Mouse (Mus musculus): ENCODE measurements around the gene Ccdc187.

Gene Ccdc187

DNA sequence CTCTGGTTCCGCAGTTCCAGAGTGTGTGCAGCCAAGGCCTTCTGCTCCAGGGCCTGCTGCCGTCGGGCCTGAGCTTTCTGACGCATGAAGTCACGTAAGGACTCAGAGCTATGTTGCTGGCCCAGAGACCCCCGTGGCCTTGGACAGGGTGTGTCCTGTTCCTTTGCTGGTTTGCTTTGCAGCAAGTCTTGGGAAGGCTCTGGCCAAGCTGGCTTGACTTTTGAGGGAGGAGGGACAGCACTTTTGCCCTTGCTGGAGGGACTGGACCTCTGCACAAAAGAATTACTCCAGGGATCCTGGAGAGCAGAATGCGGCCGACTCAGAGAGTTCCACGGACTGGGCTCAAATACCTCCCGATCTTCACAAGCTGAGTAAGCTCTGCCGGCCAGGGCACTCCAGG lies 13.8 kb downstream of the Ccdc187 start:
- no peak for DNase-seq (ENCODE audit: low read depth in 2 of 2, low spot score in 2 of 2)

DNA sequence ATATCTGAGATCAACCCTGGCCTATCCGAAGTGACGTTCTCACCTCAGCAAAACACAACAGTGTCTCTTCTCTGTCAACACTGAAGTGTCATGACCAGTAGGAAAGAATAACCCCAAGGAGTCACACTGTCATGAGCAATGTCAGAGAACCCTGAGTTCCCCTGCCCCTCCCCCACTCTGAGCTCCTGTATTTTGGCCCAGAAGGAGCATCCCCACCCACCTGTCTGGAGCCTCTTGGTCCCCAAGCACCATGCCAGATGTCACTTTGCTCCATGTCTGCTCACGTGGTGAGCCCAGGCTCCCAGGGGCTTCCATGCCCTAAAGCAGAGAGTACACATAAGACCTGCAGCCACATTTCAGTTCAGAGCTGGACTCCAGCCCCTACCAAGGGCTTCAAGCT lies 14.6 kb downstream of the Ccdc187 start:
- no peak for DNase-seq (ENCODE audit: low read depth in 2 of 2, low spot score in 2 of 2)

DNA sequence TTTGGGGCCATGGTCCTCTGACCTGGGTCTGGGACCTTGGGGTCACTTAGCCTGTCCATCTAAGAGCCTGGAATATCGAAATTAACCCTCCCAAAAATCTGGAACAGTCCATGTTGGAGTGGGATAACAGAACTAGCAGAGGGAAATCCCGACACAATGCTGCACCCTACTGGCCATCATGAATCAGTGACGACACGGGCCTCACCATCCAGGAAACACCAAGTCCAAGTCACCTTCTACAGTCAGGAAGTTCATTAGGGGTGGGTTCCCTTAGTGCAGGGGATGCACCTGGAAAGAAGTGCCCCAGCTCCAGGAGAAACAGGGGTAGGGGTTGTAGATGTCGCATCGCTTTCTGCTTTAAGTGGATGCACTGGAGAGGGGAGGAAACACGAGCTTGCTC lies 20.7 kb downstream of the Ccdc187 start:
- DNase-seq (ENCODE audit: low read depth in 2 of 2, low spot score in 2 of 2), result no peak

DNA sequence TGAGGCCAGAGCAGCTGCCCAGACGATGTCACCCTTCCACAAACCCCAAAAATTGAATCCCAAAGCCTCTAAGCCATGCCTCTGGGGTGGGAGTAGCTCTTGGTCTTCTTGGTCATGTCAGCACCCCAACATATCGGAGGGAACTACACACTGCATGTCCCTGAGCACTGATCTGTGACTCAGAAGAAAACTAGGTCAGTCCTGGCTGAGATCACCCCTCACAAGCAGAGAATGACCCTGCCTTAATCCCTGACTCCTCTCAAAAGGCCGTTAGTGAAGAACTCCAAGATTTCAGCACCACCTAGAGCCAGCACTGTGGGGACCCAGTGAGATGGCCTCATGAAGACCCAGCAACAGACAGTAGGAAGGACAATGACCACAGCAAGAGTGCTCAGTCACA lies 26.1 kb downstream of the Ccdc187 start:
- DNase-seq (ENCODE audit: low read depth in 2 of 2, low spot score in 2 of 2), result no peak

GRCm38 (mm10) chr2:26266066-26266742 lies 28.2 kb downstream of the Ccdc187 start:
- DNase-seq (ENCODE audit: low read depth in 2 of 2, low spot score in 2 of 2), result no peak

DNA sequence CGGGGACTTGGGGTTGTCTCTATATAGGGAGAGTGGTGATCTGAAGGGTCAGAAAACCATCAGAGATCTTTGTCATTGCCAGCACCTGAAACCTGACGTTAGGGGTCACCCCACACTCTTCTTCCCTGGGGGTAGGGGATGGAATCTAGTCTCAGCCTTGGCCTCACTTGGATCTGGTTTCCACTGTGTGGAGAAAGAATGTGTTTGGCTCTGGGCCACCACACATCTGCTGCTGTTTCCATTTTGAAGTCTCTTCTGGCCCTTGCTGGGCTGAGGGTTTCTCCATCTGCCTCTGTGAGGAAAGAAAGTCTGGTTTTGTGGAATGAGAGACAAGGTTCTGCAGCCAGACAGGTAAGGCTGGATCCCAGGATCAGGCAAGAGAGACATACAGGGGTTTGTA lies 29.3 kb downstream of the Ccdc187 start:
- DNase-seq (ENCODE audit: low read depth in 2 of 2, low spot score in 2 of 2), result no peak

DNA sequence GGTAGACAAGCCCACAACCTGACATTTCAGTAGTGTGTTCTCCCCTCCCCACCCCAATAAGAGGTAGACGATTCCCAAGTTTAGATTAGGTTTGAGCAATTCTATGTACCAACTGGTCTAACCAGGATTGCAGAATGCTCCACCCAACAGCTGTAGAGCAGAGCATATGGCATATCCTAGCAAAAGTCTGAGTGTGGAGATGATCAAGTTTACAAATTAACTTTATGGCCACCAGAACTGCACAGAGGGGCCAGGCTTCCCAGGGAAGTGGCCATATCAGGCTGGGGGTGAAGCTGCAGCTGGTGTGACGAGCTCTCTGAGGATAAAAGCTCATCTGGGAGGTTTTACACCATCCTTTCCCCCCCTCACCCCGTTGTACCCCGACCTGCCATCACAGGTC lies 29.7 kb downstream of the Ccdc187 start:
- no peak for DNase-seq (ENCODE audit: low read depth in 2 of 2, low spot score in 2 of 2)

GRCm38 (mm10) chr2:26257315-26258096 lies 36.9 kb downstream of the Ccdc187 start:
- no peak for DNase-seq (ENCODE audit: low read depth in 2 of 2, low spot score in 2 of 2)

DNA sequence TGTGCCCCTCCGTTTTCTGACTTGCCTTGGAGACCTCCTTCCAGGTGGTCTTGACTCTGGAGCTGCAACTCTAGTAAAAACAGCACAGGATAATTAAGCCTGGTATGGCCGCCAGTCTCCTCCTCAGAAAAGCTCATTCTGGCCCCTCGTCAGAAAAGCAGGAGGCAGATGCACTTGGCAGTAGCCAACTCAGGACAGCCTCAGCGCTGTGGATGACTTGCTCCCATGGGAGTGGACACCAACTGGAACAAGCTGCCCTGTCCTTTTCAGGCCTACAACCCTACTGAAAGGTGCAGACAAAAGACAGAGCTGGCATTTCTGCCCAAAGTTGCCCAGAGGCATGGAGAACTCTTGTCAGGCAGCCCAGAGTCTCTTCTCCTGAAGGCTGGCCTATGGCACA lies 39.5 kb downstream of the Ccdc187 start:
- DNase-seq (ENCODE audit: low read depth in 2 of 2, low spot score in 2 of 2), result no peak

DNA sequence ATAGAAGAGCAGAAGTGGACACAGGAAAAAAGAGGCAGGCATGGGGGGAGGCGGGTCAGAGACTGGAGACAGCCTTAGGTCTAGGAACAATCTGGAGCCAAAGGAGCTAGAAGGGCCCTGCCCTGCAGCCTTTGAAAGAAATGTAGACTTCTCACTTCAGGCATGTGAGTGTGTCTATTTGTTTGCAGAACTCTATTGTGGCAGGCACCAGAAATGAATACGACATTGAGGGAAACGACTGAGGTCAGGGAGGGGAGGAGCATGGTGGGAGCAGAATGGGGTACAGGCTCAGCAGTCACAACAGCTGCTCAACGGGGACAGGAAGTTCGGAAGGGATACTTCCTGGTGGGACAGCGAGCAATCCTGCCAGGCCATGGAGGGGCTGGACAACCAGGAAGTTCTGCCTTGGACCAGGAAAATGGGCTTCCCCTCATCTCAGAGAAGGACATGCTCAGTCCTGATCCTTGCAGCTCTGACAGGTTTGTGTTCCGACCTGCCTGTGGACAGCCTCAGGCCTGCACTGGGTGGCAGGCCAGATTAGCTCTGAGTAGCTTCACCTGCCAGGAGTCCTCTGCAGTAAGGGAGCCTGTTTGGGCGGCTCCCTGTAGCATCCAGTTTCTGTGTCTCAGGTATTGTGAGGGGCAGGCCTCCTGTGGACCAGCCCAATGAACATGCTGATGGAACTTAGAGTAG lies 41.7 kb downstream of the Ccdc187 start:
- DNase-seq (ENCODE audit: low read depth in 2 of 2, low spot score in 2 of 2), result no peak

DNA sequence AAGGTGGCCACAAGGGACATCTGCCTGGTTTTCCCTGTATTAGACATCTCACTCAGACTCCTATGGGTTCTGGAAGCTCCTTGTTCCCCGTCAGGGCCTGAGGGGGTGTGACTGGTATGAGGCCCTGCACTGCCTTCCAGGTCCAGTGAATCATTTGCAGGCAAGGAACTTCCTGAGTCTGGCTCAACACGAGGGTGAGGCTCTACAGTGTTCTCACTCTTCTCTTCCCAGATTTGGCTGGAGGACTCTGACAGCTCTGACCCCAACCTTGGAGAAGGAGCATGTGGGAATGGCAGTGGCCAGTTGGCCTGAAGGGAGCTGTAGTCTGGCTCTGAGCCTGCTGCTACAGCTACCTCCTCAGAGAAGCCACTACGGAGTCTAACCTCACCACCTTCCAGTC lies 46.8 kb downstream of the Ccdc187 start:
- no peak for DNase-seq (ENCODE audit: low read depth in 2 of 2, low spot score in 2 of 2)

- no peak for DNase-seq (ENCODE audit: low read depth in 2 of 2, low spot score in 2 of 2)
Observed at GRCm38 (mm10) chr2:26240841-26241240, 53.5 kb downstream of the Ccdc187 start.

DNA sequence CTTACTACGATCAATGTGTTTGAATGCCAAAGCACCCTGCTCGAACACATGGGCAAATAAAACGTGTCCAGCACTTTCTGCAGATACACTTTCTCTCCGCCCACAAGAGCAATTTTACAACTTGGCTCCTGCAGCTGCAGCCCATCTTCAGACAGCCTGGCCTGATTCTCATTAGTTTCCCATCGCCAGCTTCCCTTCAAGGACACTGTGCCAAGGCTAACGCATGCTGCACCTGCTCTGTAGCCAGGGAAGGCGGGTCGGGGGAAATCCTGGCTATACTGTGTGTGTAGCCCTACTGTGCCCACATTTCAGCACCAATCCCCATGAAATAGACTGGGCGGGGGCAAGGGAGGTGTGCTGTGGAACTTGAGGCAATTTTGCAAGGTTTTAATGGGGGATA lies 54.0 kb downstream of the Ccdc187 start:
- no peak for DNase-seq (ENCODE audit: low read depth in 2 of 2, low spot score in 2 of 2)

- peak; percentile 62 to 82 for DNase-seq (ENCODE audit: low read depth in 2 of 2, low spot score in 2 of 2)
Observed at GRCm38 (mm10) chr2:26237290-26237782, 57.0 kb downstream of the Ccdc187 start, which contains the start of gene Qsox2. Gene Qsox2 (minus strand): TSS chr2:26237525.

GRCm38 (mm10) chr2:26236681-26237289 lies 57.6 kb downstream of the Ccdc187 start:
- DNase-seq (ENCODE audit: low read depth in 2 of 2, low spot score in 2 of 2), result no peak

GRCm38 (mm10) chr2:26234771-26235170 lies 59.6 kb downstream of the Ccdc187 start:
- no peak for DNase-seq (ENCODE audit: low read depth in 2 of 2, low spot score in 2 of 2)

- no peak for DNase-seq (ENCODE audit: low read depth in 2 of 2, low spot score in 2 of 2)
Observed at GRCm38 (mm10) chr2:26234253-26234652, 60.1 kb downstream of the Ccdc187 start.

- no peak for DNase-seq (ENCODE audit: low read depth in 2 of 2, low spot score in 2 of 2)
Observed at GRCm38 (mm10) chr2:26231366-26231765, 63.0 kb downstream of the Ccdc187 start.

- no peak for DNase-seq (ENCODE audit: low read depth in 2 of 2, low spot score in 2 of 2)
Observed at GRCm38 (mm10) chr2:26230253-26230652, 64.1 kb downstream of the Ccdc187 start.

DNA sequence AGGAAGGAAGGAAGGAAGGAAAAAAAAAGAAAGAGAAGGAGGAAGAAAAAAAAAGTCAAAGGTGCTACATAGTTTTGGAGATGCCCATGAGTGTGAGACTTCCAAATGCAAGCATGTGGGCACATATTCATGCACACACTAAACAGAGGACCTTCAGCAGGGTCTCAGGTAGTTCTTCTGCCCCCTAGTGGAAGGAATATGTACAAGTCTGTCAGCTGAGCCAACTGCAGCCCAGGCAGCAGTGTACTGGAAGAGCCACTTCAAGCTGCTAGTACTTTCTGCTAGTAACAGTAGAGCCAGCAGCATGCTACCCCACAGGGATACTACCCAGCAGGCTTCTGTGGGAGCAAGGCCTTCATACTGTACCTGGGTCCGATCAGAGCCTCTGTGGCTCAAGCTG lies 66.6 kb downstream of the Ccdc187 start:
- peak in 1 of 2 experiments; percentile 48 for DNase-seq (ENCODE audit: low read depth in 2 of 2, low spot score in 2 of 2)

DNA sequence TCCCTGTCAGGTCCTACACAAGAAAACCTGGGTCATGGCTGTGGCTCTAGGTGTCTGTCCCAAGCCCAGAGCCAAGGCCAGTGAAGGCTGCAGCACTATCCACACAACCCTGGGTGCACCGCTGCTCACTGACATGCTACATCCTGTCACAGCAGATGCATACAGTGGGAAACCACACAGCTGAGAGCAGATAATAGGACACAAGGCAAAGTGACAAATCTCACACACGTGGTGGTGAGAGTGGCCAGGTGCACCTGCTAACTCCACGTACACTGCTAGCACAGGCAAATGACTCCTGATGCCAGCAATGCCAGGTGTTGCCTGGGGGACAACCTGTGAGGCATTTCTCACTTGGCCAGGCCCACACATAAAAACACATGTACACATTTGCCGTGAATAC lies 69.1 kb downstream of the Ccdc187 start:
- DNase-seq (ENCODE audit: low read depth in 2 of 2, low spot score in 2 of 2), result no peak

Data from CD8-positive naive resting alpha-beta T cell, adult 2 months (primary cell).